Mouse (Mus musculus): ENCODE results near the gene Edar. TPM values are rescaled to one million over a fixed set of nuclear protein-coding genes. Genes with fewer than 3 reads are reported as not detected.

The Edar gene
- polyA plus RNA-seq, 1 experiment from 2014 or later: 0.41 TPM

- ATAC-seq (ENCODE audit: low FRiP score, low TSS enrichment): no peak
- Histone ChIP-seq H3K4me2 (ENCODE audit: low read length) (no peak overlapping the region), H3K27ac (replicated peaks; ENCODE audit: low read depth, low read length) (no peak overlapping the region), H3K27me3 (ENCODE audit: control insufficient read depth, insufficient read depth, low read length) (no peaks in the 10 kb centered on the region), H3K9me3 (ENCODE audit: control insufficient read depth, low read length) (no peaks in the 10 kb centered on the region), H3K4me3 (replicated peaks; ENCODE audit: low read depth, low read length) (no peak overlapping the region), H3K4me1 (ENCODE audit: control insufficient read depth, insufficient read depth, low read length) (peaks cover 12% of the 10 kb centered on the region), H3K9ac (replicated peaks; ENCODE audit: low read length) (no peak overlapping the region), H3K36me3 (ENCODE audit: control insufficient read depth, insufficient read depth, low read length) (no peaks in the 10 kb centered on the region)
- no peak for DNase-seq
- WGBS: 79% methylated on average over 3 of the region's 3 CpGs
Measured at GRCm38 (mm10) chr10:58653679-58654078, 21.8 kb downstream of the Edar start.

DNA sequence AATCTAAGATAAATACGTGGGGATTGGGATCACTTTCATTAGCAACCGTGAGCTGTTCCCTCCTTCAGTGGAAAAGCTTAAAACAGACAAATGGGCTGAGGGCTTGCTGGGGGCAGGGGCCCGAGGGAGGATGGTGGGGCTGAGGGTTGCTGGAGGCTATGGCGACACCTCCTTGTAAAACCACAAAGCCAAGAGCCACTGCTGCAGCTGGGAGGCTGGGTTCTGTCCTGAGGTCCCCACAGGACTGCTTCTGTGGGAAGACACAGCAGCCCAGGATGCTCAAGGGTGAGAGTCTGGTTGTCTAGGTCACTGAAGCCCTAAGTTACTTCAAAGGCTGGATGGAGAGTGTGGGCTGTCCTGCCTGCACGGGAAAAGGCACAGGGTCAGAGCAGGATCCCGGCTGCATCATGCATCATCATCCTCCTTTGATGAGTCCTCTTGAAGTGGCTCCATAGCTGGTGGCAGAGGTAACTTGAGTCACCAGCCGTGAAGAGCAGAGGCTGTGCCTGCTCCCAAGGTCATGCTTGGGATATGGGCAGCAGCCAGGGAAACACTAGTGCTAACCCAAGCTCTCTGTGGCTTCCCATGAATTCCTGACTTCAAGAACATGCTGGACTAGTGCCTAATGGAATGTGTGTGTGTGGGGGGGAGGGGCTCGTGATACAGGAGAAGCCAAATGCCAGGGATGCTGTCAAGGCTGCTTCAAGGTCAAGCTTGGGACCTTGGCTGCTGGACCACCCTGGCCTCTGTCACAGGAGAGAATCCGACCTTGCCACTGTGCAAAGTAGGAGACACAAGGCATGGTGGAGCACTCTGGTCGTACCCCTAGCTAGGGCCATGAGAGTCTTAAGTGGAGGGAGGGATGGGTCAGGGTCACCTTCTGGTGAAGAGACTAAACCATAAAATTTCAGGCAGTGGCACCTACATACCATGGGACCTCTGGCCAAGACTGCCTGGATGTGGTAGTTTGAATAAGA is 22.7 kb downstream of the Edar start:
- H3K9me3 ChIP-seq (ENCODE audit: control insufficient read depth, low read length): no peaks in the 10 kb centered on the region
- H3K9ac ChIP-seq (replicated peaks; ENCODE audit: low read length): no peak overlapping the region
- no peak overlapping the region for H3K4me3 ChIP-seq (replicated peaks; ENCODE audit: low read depth, low read length)
- ATAC-seq (ENCODE audit: low FRiP score, low TSS enrichment): peak; percentile 42
- no peak for DNase-seq
- H3K36me3 ChIP-seq (ENCODE audit: control insufficient read depth, insufficient read depth, low read length): no peaks in the 10 kb centered on the region
- H3K27ac ChIP-seq (replicated peaks; ENCODE audit: low read depth, low read length): no peak overlapping the region
- peaks cover 12% of the 10 kb centered on the region for H3K4me1 ChIP-seq (ENCODE audit: control insufficient read depth, insufficient read depth, low read length)
- peak overlapping the region; percentile 34; the same call in 1 of the 2 replicates for H3K4me2 ChIP-seq (ENCODE audit: low read length)
- no peaks in the 10 kb centered on the region for H3K27me3 ChIP-seq (ENCODE audit: control insufficient read depth, insufficient read depth, low read length)
- WGBS: 38% methylated on average over 10 of the region's 10 CpGs

DNA sequence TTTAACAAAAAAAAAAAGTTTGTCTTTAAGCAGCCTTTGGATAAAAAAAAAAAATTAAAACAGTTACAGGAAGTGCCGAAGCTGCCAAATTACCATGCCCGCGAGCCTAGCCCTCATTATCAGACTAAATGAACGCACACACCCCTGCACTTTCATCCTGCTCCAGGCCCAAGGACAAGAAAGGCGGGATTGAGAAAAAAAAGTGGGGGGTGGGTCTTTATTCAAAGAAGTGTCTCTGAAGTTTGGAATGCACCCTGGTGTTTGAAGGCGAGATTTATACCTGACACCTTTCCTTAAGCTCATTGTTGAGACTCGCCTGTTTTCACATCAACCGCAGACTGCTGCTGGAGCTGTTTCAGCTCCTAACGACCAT is 23.4 kb downstream of the Edar start:
- Histone ChIP-seq H3K4me3 (replicated peaks; ENCODE audit: low read depth, low read length) (no peak overlapping the region), H3K9me3 (ENCODE audit: control insufficient read depth, low read length) (no peaks in the 10 kb centered on the region), H3K4me1 (ENCODE audit: control insufficient read depth, insufficient read depth, low read length) (peaks cover 12% of the 10 kb centered on the region), H3K36me3 (ENCODE audit: control insufficient read depth, insufficient read depth, low read length) (no peaks in the 10 kb centered on the region), H3K4me2 (ENCODE audit: low read length) (peak overlapping the region; percentile 34), H3K27me3 (ENCODE audit: control insufficient read depth, insufficient read depth, low read length) (no peaks in the 10 kb centered on the region), H3K27ac (replicated peaks; ENCODE audit: low read depth, low read length) (no peak overlapping the region), H3K9ac (replicated peaks; ENCODE audit: low read length) (no peak overlapping the region)
- 2% methylated on average over 9 of the region's 9 CpGs for WGBS
- DNase-seq (peak; percentile 48), ATAC-seq (ENCODE audit: low FRiP score, low TSS enrichment) (no peak)

DNA sequence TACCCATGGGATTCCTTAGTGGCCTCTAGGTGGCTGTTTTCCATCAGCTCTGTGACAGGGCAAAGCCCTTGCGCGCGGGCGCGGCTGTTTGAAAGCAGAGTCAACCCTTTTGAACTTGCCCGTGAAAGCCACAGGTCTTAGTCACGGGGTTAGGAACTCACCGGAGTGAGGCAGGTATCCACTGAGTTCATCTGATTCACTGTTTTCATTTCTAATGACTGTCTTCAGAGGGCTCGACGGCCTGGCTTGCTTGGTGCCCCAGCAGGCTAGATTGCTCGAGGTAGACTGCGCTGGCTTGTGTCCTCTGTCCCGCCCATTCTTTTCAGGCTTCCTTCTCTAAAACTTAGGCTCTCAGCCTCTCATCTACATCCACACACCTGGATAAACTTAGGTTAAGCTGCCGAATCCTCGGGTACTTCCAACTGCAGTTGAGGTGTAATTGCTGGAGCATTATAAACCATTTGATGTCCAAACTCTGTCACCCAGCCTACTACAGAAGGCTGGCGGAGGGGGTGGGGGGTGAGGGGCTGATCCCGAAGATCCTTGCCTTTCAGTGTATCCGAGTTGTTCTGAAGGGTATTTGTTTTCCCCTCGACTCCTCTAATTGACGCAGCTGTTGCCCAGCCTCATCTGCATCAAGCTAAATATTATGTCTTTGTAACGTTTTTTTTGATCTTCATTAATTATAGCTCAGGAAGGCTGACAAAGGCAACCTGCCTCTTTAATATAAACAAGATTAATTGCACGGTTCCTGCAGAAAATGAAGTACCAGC is 24.0 kb downstream of the Edar start:
- DNase-seq (peak; percentile 37), ATAC-seq (ENCODE audit: low FRiP score, low TSS enrichment) (no peak; the same call in 1 of the 2 replicates)
- Histone ChIP-seq H3K27me3 (ENCODE audit: control insufficient read depth, insufficient read depth, low read length) (no peaks in the 10 kb centered on the region), H3K9me3 (ENCODE audit: control insufficient read depth, low read length) (no peaks in the 10 kb centered on the region), H3K4me1 (ENCODE audit: control insufficient read depth, insufficient read depth, low read length) (peaks cover 12% of the 10 kb centered on the region), H3K9ac (replicated peaks; ENCODE audit: low read length) (no peak overlapping the region), H3K36me3 (ENCODE audit: control insufficient read depth, insufficient read depth, low read length) (no peaks in the 10 kb centered on the region), H3K27ac (replicated peaks; ENCODE audit: low read depth, low read length) (no peak overlapping the region), H3K4me2 (ENCODE audit: low read length) (peak overlapping the region; percentile 34), H3K4me3 (replicated peaks; ENCODE audit: low read depth, low read length) (no peak overlapping the region)
- 7% methylated on average over 22 of the region's 22 CpGs for WGBS

DNA sequence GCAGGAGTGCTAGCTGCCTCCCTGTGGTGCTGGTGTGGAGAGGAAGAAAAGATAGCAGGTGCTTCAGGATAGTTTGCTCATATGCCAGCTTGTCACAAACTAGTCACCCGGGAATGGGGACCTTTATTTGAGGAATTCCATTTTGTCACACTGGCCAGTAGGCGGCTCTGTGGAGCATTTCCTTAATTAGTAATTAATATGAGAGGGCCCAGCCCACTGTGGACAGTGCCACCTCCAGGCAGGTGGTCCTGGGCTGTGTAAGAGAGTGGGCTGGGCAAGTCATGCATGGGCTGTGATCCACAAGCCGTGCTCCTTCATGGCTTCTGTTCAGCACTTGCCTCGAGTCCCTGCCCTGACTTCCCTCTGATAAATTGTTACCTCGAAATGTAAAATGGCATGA is 26.7 kb downstream of the Edar start:
- no peak overlapping the region for H3K27ac ChIP-seq (replicated peaks; ENCODE audit: low read depth, low read length)
- H3K9ac ChIP-seq (replicated peaks; ENCODE audit: low read length): no peak overlapping the region
- no peaks in the 10 kb centered on the region for H3K9me3 ChIP-seq (ENCODE audit: control insufficient read depth, low read length)
- H3K4me1 ChIP-seq (ENCODE audit: control insufficient read depth, insufficient read depth, low read length): peaks cover 12% of the 10 kb centered on the region
- H3K36me3 ChIP-seq (ENCODE audit: control insufficient read depth, insufficient read depth, low read length): no peaks in the 10 kb centered on the region
- no peak overlapping the region for H3K4me3 ChIP-seq (replicated peaks; ENCODE audit: low read depth, low read length)
- WGBS: 59% methylated on average over 5 of the region's 5 CpGs
- no peaks in the 10 kb centered on the region for H3K27me3 ChIP-seq (ENCODE audit: control insufficient read depth, insufficient read depth, low read length)
- no peak overlapping the region for H3K4me2 ChIP-seq (ENCODE audit: low read length)
- ATAC-seq (ENCODE audit: low FRiP score, low TSS enrichment) (no peak), DNase-seq (no peak)

DNA sequence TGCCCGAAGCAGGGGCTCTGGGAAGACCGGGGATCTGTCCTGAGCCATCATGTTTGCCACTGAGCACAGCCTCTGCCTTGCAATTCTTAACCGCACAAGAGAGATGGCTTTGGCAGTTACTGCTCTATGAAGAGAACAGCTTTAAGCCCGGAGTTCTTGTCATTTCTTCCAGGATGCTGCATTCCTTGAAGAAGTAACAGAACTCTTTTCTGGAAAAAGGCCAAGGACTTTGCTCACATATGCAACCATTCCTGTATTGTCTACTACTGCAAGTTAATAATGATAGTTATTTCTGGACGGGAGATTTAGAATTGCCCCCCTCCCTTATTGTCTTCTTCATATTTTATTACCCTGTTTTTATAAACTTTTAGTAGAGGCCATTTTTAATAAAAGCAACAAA is 30.8 kb downstream of the Edar start:
- Histone ChIP-seq H3K27ac (replicated peaks; ENCODE audit: low read depth, low read length) (no peak overlapping the region), H3K27me3 (ENCODE audit: control insufficient read depth, insufficient read depth, low read length) (no peaks in the 10 kb centered on the region), H3K4me3 (replicated peaks; ENCODE audit: low read depth, low read length) (no peak overlapping the region), H3K9me3 (ENCODE audit: control insufficient read depth, low read length) (no peaks in the 10 kb centered on the region), H3K4me1 (ENCODE audit: control insufficient read depth, insufficient read depth, low read length) (peaks cover 7% of the 10 kb centered on the region; the same call in 1 of the 2 replicates), H3K36me3 (ENCODE audit: control insufficient read depth, insufficient read depth, low read length) (no peaks in the 10 kb centered on the region), H3K4me2 (ENCODE audit: low read length) (no peak overlapping the region), H3K9ac (replicated peaks; ENCODE audit: low read length) (no peak overlapping the region)
- no peak for DNase-seq
- 93% methylated on average over 5 of the region's 5 CpGs for WGBS
- ATAC-seq (ENCODE audit: low FRiP score, low TSS enrichment): no peak

DNA sequence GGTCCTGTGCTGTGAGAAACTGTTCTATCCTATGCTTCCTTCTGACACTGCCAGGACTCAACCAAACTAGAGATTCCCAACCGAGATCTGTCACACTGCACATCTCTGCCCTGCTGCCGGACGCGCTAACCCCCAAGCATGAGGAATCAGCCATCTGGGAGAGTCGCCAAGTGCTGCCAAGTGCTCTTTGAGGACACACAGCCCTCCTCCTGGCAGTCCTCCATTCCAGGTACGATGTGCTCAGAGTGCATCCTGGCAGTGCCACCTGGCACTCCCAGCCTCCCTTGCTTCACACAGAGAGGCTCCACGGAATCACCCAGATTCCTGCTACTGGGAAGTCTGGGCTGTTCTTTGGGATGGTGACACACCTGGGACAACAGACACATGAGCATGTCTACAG is 31.3 kb downstream of the Edar start:
- ATAC-seq (ENCODE audit: low FRiP score, low TSS enrichment): no peak
- WGBS: 85% methylated on average over 7 of the region's 7 CpGs
- Histone ChIP-seq H3K27ac (replicated peaks; ENCODE audit: low read depth, low read length) (no peak overlapping the region), H3K4me1 (ENCODE audit: control insufficient read depth, insufficient read depth, low read length) (peaks cover 8% of the 10 kb centered on the region; the same call in 1 of the 2 replicates), H3K27me3 (ENCODE audit: control insufficient read depth, insufficient read depth, low read length) (no peaks in the 10 kb centered on the region), H3K36me3 (ENCODE audit: control insufficient read depth, insufficient read depth, low read length) (no peaks in the 10 kb centered on the region), H3K9ac (replicated peaks; ENCODE audit: low read length) (no peak overlapping the region), H3K9me3 (ENCODE audit: control insufficient read depth, low read length) (no peaks in the 10 kb centered on the region), H3K4me2 (ENCODE audit: low read length) (no peak overlapping the region), H3K4me3 (replicated peaks; ENCODE audit: low read depth, low read length) (no peak overlapping the region)
- no peak for DNase-seq

- no peaks in the 10 kb centered on the region for H3K27me3 ChIP-seq (ENCODE audit: control insufficient read depth, insufficient read depth, low read length)
- no peaks in the 10 kb centered on the region for H3K9me3 ChIP-seq (ENCODE audit: control insufficient read depth, low read length)
- ATAC-seq (ENCODE audit: low FRiP score, low TSS enrichment) (no peak), DNase-seq (no peak)
- H3K4me1 ChIP-seq (ENCODE audit: control insufficient read depth, insufficient read depth, low read length): peaks cover 8% of the 10 kb centered on the region; the same call in 1 of the 2 replicates
- WGBS: 93% methylated on average over 9 of the region's 9 CpGs
- H3K9ac ChIP-seq (replicated peaks; ENCODE audit: low read length): no peak overlapping the region
- H3K36me3 ChIP-seq (ENCODE audit: control insufficient read depth, insufficient read depth, low read length): no peaks in the 10 kb centered on the region
- H3K4me3 ChIP-seq (replicated peaks; ENCODE audit: low read depth, low read length): no peak overlapping the region
- H3K27ac ChIP-seq (replicated peaks; ENCODE audit: low read depth, low read length): no peak overlapping the region
- H3K4me2 ChIP-seq (ENCODE audit: low read length): no peak overlapping the region
Measured at GRCm38 (mm10) chr10:58643001-58643400, 32.5 kb downstream of the Edar start.

Measured in midbrain, embryonic 14.5 days (tissue).